Mouse (Mus musculus) right cerebral cortex, adult 18-20 months (tissue): Measurements from ENCODE around the gene Nme3.
"Not testable (repeated sequence)": the region's sequence is repeated elsewhere in the genome, so short reads cannot be mapped to it uniquely, and the experiment has no call there.

Experiments
- DNase-seq: peaks from one replicate; pipeline ENCODE4 v3.0.0; 2022; ENCODE audit warnings: mixed read lengths

Nme3 gene

DNA sequence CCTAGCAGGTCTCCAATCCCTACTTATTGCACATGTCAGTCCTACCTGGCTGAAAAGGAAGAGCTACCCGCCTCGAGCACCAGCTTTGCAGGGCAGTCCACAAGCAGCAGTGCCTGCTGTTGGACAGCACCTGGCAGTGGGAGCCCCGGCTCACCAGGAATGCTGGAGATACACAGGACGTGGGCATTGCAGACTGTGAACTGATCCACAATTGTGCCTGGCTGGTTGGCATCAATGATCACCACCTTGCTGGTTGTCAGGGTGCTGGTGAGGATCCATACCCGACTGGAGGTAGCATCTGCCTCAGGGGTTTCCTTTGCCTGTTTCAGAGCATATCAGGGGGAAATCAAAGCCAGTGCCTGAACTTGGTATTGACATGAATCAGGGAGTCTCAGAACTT lies 5.8 kb downstream of the Nme3 start:
- no peak for DNase-seq

DNA sequence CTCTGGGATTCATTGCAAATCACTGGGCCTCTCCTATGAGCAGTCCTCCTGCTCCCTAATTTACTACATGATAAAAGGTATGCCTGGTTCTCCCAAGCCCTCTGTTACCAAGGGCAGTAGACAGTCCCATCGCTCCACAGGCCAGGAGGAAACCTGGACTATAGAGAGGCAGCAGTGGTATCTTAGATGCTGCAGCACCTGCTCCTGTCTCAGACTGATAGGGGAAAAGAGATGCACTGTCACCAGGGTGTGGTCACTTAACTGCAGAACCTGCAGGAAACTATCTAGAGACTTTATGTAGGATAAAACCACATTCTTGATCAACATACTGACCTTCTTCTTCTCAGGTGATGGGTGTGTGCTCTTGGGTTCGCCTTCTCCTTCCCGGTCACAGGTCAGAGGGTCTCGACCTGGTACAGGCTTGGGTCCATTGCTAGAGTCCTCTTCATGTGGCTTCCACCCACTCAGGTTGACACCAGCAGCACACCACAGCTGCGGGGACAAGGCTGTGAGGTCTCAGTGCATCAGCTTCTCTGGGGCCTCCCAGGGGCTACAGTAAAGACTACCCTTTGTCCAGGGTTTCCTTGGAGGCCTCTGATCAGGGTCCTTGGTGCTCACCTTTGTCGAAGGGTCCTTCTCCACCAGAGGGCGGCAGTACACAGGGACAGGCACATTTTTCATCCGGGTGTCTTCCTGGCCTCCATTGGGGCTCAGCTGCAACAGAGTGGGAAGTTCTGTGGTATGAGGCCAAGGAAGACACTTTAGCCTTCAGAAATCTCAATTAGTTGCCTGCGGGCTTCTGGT lies 6.6 kb downstream of the Nme3 start:
- no peak for DNase-seq

DNA sequence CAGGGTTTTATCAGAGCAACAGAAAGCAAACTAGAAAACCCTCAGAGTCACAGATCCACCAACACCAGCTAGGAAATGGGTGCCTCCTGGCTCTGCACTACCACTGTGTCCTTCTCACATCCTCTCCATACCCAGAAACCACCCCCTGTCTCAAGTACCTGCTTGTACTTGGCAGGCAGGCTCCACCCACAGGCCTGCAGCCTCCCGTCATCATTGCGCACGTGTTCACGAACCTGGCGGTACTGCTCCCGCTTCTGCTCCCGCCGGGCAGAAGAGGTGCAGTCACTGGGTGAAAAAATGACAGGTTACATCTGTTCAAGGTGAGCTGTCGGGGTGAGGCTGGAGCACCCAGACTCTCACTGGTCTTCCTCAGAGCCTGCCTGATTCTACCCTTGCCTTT lies 7.5 kb downstream of the Nme3 start:
- no peak for DNase-seq

DNA sequence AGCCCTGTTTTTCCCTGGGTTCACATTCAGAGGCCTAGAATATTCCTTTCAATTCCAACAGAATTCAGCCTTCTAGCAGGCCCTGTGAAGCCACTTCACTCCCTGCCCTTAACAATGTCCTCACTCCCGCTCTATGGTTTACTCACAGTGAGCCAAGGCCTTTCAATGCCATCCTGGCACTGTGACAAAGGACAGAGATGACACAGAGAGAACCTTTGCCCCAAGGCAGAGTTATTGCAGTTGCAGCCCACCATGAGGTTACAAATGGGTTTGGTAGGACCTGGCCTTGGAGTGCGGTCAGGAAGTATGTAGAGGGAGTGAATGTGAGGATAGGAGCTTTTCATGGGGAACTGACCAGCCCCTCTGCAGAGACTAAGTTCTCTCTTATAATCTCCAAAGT lies 11.3 kb downstream of the Nme3 start:
- DNase-seq, result no peak

DNA sequence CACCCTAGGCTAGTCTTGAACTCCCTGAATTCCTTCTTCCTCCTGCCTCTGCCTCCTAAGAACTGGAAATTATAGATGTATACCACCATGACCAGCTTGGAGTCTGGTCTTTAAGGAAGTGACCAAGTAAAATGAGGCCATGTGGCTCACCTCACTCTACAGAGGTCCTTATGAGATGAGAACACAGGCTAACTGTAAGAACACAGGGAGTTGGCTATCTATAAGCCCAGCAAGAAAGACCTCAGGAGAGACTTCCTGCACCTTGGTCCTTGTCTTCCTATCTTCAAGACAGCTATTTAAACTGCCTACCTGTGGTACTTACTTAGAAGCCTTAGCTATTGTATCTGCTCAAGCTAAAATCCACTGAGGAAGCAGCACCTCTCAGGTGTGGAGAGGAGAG lies 17.7 kb downstream of the Nme3 start:
- DNase-seq, result no peak

DNA sequence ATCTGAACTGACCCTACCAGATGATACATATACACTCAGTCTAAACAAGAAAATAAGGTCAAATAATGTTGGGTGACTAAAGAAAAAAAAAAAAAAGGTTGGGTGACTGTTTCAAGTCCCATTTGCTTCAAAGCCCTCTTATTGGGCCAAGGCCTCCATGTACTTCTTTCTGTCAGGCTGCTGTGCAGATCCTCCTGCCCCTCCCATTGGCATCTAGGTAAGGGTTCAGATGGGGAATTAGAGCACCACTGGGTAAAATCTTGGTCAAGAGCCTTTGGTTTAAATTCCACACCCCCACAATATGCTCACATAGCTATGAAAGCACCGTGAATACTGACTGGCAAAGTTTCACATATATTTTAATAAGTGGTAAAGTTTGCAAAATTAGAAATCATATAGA lies 26.9 kb downstream of the Nme3 start:
- DNase-seq, result no peak

DNA sequence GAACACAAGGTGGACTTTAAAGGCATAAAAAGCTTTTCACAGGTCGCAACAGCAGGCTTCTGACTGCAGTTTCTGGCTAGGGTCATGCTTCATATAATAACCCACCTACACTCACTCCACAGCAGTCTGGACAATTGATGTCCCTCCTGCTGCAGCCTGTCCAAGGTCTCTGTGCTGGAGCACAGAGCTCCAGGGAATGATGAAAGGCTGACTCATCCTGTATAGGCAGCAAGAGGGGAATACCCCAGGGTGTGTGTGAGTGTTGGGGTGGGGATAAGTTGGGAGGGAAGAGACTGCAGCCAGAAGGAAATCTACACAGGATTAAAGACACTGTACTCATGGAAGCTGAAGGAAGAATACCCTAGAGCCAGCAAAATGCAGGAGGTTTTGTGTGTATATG lies 33.2 kb downstream of the Nme3 start:
- no peak for DNase-seq

DNA sequence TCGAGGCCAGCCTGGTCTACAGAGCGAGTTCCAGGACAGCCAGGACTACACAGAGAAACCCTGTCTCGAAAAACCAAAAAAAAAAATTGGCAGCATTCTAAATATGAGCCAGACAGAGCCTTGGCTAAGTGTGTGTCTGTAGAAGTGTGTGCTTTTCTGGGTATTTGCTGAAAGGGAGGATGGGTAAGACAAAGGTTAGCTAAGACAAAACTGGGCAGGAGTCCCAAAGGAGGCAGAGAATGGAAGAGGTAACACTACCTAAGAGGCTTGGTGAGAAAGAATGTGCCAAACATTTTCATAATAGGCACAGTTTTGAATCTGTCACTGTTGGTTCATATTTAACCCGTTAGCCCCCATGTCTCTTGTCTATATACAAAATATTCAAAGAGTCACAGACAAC lies 36.1 kb downstream of the Nme3 start:
- DNase-seq, result no peak

DNA sequence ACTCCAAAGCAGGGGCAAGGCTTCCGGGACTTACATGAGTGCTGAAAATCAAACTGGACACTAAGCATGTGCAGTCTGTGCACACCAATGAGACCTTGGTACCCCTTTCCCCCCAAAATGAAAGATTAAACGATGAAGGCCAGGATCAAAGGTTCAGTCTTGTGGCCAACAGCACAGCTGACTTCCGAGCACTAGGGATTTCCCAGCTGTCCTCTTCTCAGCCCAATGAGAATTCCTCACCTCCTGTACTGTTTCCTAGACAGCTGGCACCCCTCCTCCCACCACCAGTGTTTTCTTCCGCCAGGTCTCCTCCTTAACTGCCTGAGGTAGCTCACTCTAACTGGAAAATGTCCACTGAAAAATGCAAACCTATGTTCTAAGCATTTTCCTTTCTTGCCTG lies 36.9 kb downstream of the Nme3 start:
- no peak for DNase-seq

DNA sequence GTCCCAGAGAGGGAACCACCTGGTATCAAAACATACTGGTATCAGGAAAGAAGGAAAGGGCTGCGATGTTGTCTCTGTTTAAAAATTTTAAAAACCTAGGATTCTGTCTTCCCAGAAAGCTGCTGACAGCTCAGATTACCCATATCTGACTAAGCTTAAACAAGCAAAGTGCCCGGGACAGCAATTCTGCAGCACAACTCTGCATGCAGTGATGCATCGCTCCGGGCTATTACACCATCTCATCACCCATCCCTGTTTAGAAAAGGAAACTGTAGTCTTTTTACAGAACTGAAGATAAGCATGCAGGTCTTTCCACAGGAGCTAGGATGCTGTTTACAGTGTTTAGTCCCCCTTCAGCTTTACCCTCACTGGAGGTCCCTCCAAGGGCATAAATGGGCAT lies 38.6 kb downstream of the Nme3 start:
- DNase-seq, result no peak

DNA sequence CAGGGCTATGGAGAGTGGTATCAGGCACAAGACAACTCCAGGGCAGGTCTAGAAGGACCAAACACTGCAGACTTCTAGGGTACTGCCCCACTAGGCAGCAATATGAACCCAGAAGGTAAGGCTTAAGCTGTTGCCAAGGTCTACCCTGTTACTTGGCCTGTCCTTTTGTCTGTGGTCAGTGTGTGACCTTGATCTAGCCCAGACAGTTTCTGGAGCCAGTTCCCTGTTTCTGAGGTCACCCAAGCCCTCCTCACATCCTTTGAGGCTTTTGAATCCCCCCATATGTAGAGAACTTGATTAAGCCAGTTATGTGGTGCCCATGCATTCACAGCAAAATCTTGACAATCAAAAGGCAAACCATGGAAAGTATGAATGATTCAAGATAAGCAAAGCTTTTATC lies 39.4 kb downstream of the Nme3 start:
- no peak for DNase-seq

DNA sequence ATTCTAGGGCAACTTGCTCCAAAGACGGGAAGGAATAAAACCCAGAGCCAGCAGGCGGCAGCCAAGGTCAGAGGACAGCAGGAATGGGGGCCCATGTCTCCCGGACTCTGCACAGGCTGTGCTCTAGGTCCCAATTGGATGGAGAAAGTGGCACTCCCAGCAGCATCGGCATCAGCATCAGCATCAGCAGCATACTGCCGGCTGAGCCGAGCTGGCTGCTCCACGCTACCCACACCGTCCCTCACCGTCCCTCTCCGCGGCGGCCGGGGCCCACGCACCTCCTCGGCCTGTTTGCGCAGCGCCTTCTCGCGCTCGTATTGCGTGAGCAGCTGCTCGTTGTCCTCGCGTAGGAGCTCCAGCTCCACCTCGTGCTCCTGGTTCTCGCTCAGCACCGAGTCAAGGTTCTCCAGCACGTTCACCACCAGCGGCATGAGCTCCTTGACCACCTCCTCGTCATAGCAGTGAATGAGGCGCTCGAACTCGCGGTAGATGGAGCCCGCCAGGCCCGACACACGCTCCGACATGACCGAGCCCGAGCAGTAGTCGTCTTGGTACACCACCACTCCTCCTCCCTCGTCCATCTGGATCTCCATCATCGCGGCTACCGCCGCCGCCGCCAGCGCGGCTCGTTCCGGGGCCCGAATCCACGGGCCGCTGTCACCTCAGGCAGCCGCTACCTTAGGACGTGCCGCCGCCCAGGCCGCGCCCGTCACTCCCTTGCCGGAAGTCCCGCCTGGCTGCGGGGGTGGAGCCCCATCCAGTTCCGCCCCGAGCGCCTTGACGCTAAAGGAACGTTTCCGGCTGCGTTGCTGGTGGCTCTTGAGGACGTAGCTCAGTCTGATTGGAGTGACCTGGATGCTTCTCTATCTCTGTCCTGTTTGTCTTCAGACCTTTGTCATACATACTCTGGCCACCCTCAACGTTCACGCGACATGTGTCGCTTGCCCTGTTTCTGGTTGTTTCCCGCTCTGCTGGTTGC lies 40.2 kb downstream of the Nme3 start, which contains the start of gene Mapk8ip3:
Mapk8ip3 (minus strand) TSS at position 719 of the 979 bp plus-strand sequence.
- DNase-seq, result peak; percentile 98

DNA sequence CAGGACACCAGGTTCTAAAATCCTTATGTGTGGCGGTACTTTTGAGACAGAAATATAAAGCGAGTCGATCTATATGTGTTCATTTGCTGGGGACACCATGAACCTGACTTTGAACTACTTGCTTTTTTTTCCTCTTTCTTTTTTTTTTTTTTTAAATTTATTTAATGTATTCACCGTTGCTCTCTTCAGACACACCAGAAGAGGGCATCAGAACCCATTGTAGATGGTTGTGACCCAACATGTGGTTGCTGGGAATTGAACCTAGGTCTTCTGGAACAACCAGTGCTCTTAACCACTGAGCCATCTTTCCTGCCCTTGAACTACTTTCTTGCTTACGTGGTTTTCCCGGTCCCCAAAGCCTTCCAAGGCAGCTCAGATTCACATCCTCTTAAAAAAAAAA lies 41.0 kb downstream of the Nme3 start:
- no peak for DNase-seq

DNA sequence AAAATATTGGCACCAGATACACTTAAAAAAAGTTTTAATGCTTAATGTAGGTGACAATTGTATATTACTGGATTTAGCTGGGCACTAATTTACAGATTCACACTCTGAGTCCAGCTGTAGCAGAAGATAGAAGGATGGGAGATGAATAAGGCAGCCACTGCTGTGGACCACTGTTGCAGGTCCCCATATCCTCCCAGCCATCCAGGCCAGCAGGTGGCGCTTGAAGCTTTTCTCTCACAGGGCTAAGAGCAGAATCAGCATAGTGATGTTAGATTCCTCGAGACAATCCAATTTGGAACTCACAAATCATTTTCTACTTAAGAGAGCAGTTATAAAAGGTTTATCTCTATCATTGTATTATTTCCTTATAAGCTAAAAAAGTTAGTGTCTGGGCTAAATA lies 46.2 kb downstream of the Nme3 start:
- peak; percentile 20 for DNase-seq

DNA sequence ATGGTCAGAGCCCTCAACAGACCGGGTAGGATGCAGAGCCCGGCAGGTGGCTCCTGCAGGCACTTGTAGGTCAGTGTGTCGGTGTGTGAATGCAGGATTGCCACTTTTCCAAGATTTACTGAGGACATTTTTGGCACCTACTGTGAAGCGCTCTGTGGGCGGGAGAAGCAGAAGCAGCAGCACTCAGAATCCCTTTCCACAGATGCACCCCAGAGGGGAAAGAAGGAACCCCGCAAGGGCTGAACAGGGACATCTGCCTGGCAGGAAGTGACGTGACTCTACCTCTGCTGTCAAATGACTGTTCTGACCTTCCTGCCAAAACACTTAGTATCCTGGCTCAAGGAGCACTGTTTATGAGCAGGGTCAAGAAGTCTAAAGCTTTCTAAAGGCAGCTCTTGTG lies 46.7 kb downstream of the Nme3 start:
- DNase-seq, result peak; percentile 80

DNA sequence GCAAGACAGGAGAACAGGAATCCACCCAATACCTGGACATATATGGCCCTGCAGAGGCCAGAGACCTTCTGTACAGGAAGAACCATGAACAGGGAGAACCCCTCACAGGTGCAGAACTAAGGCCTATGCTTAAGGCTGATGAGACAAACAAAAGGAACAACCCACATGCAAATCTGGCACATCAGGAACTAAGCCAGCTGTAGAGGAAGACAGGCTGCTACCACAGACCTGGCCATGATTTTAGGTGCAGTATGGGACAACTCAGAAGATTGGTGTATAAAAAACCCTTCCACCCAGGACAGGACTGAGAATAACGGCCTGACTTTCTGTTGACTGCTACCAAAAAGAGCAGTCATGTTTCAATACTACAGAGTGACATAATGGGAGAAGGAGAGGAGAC lies 47.3 kb downstream of the Nme3 start:
- not testable (repeated sequence) for DNase-seq
